In the genomic region with DNA sequence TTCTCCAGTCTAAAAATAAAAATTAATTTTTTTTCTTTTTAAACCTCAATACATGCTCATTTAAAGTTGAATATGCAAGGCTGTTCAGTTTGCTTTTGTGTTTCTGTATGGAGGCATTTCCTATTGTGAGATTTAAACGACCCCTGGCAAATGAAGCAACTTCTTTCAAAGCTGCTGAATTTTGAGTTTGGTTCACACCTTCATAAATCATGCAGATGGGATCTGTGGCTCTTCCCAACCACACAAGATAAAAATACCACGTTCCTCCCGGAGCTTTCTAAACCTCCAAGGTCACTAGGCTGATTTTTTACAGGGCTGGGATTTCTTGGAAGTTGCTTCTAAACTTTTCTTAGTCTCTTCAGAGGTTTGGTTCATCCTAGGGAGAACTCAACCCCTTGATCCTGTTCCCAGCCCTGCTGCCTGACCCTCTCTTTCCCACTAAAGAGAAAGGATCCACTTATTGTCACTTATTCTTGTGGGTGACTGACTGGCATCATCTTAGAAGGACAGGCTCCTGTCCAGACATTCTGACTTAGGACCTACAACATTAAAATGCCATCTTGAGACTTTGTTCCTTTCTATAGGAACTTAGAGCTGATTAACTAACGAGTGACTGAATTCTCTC, we compare ENCODE assay signal across 13 mouse cellular contexts.
DNase-seq lines count a peak whose midpoint lies in the region; ATAC-seq and TF ChIP-seq lines count a peak whose summit lies in the region.
"Had no signal": no experiment of that assay in that cellular context is flagged by ENCODE, and none has a peak within 500 bp of the region (broad histone marks: within the 10 kb centered on the region; RNA-seq: fewer than 3 reads in every experiment).

No protein-coding gene starts in this region.

- no peaks in the 10 kb centered on the region for H3K9me3 ChIP-seq in heart, embryonic 11.5 days (replicated peaks; ENCODE audit: control insufficient read depth, low read length)
- H3K9me3 ChIP-seq in intestine, embryonic 15.5 days, result no peaks in the 10 kb centered on the region
- H3K9me3 ChIP-seq: megakaryocyte, embryonic 14.5 days had no signal

- H3K9ac ChIP-seq in heart, embryonic 11.5 days (ENCODE audit: low read depth, low read length), result no peak overlapping the region
- H3K9ac ChIP-seq in intestine, embryonic 15.5 days, result no peak overlapping the region
- H3K9ac ChIP-seq: liver, postnatal 0 days had no signal

- no peaks in the 10 kb centered on the region for H3K36me3 ChIP-seq in heart, embryonic 11.5 days (ENCODE audit: control insufficient read depth, insufficient read depth, low read length)
- H3K36me3 ChIP-seq in intestine, embryonic 15.5 days, result no peaks in the 10 kb centered on the region

- peak overlapping the region; percentile 74 for H3K27ac ChIP-seq in heart, embryonic 11.5 days (ENCODE audit: low read depth, low read length)
- H3K27ac ChIP-seq in layer of hippocampus, adult 2 months, result peak overlapping the region; percentile 53
- 0 out of 2 replicates have a peak overlapping the region, but pooled peaks have one; percentile 32 for H3K27ac ChIP-seq in intestine, embryonic 15.5 days

- no peak overlapping the region for H3K4me3 ChIP-seq in heart, embryonic 11.5 days (ENCODE audit: low read depth, low read length)
- no peak overlapping the region for H3K4me3 ChIP-seq in layer of hippocampus, adult 2 months
- no peak overlapping the region for H3K4me3 ChIP-seq in intestine, embryonic 15.5 days (replicated peaks)
- H3K4me3 ChIP-seq: megakaryocyte, embryonic 14.5 days had no signal

- ATAC-seq in heart, embryonic 11.5 days (replicated peaks; ENCODE audit: insufficient number of reproducible peaks, low FRiP score, low TSS enrichment), result no peak
- ATAC-seq in intestine, embryonic 15.5 days, result no peak
- ATAC-seq in megakaryocyte-erythroid progenitor cell, adult 5-6 weeks (replicated peaks; ENCODE audit: low FRiP score, low TSS enrichment, poor library complexity, severe bottlenecking), result no peak
- ATAC-seq: activated CD4-positive, CD25-positive, alpha-beta regulatory T cell, adult 4 months; CD4-positive, CD25-positive, alpha-beta regulatory T cell, adult 4 months; liver, postnatal 0 days had no signal

- TF ChIP-seq CTCF in layer of hippocampus, adult 2 months (conservative IDR thresholded peaks at IDR 0.05), result no peak

- no peak for DNase-seq in heart, postnatal 4 days
- DNase-seq in layer of hippocampus, adult 2 months (ENCODE audit: low spot score in 2 of 2), result no peak
- no peak for DNase-seq in layer of hippocampus, postnatal 25 days (ENCODE audit: extremely low spot score in 1 of 2, low spot score in 1 of 2)
- DNase-seq in brain, adult 2 months (ENCODE audit: low read depth, low spot score), result peak; percentile 67
- DNase-seq in cerebellum, adult 11-12 months, result no peak
- DNase-seq: cerebellum, adult 18-20 months; liver, postnatal 0 days had no signal

- H3K4me1 ChIP-seq in heart, embryonic 11.5 days (ENCODE audit: control insufficient read depth, insufficient read depth, low read length), result peaks cover 7% of the 10 kb centered on the region
- H3K4me1 ChIP-seq in intestine, embryonic 15.5 days (replicated peaks), result no peaks in the 10 kb centered on the region

- WGBS in heart, embryonic 11.5 days (ENCODE audit: insufficient replicate concordance), result 47% methylated on average over 4 of the region's 4 CpGs
- 41% methylated on average over 4 of the region's 4 CpGs for WGBS in intestine, embryonic 15.5 days

- no peaks in the 10 kb centered on the region for H3K27me3 ChIP-seq in heart, embryonic 11.5 days (ENCODE audit: control insufficient read depth, insufficient read depth, low read length)
- no peaks in the 10 kb centered on the region for H3K27me3 ChIP-seq in intestine, embryonic 15.5 days (replicated peaks)
- H3K27me3 ChIP-seq: megakaryocyte, embryonic 14.5 days had no signal

- H3K4me2 ChIP-seq in heart, embryonic 11.5 days, result peak overlapping the region; percentile 19; the same call in 1 of the 2 replicates
- no peak overlapping the region for H3K4me2 ChIP-seq in intestine, embryonic 15.5 days (replicated peaks)
